Mouse (Mus musculus): ENCODE data around the gene Trim21. TPM values are rescaled to one million over a fixed set of nuclear protein-coding genes. Genes with fewer than 3 reads are reported as not detected.

Gene Trim21
- polyA plus RNA-seq, 1 experiment, result 0.49 TPM

DNA sequence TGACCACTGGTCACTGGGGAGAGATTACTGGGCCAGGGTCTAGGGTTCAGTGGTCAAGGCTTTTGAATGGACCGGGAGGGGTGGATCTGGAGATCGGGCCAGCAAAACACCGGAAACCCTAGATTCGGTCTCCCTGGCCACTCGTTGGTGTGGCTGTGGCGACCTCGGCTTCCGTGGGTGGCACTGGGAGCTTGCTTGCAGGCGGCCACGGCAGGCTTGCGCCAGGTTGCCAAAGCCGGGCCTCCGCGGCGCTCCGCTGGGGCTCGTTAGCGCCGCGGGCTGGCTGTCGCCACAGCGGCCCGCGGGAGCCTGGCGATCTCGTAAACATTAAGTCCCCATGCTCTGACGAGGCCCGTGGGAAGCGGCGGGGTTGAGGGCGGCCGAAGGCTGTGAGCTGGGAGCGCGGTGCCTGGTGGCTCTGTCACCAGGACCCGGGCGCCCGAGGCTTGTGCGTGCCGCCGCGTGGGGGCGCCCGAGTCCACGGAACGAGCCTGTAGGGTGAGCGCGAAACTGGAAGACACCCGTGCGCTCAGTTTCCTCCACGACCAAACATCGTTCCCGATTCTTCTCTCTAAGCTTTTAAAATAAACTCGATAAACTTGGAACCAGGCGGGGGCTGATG, 52.4 kb downstream of the Trim21 start:
- no peaks in the 10 kb centered on the region for H3K27me3 ChIP-seq (ENCODE audit: control insufficient read depth, insufficient read depth, insufficient read length)
- H3K79me3 ChIP-seq (ENCODE audit: low read depth), result no peaks in the 10 kb centered on the region
- TF ChIP-seq MAX (IDR thresholded peaks at IDR 0.05) (no peak), CTCF (IDR thresholded peaks at IDR 0.05; ENCODE audit: control insufficient read depth, insufficient read depth, insufficient read length) (peak; percentile 89)
- no peaks in the 10 kb centered on the region for H3K79me2 ChIP-seq (ENCODE audit: control insufficient read depth, insufficient read depth)
- H3ac ChIP-seq (ENCODE audit: control insufficient read depth, insufficient read length, low read depth), result no peak overlapping the region
- no peaks in the 10 kb centered on the region for H3K36me3 ChIP-seq (ENCODE audit: control insufficient read depth, insufficient read depth)
- H3K4me3 ChIP-seq (ENCODE audit: insufficient read depth, poor library complexity, severe bottlenecking), result no peak overlapping the region

DNA sequence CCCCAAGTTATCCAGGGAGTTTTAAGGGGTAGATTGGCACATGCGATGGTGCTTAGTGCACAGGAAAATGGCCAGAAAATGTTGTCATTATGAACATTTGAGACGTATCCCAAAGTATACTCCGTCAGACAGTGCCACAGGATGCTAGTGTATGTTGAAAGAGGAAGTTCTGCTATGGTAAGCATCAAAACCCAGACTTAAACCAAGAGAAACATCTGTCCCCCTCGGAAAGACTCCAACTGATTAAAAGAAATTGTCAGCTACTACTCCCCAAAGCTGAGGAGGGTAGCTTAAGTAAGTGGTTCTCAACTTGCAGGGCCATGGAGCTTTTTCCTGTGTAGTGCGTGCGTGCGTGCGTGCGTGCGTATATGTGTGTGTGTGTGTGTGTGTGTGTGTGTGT, 53.4 kb downstream of the Trim21 start:
- H3K27me3 ChIP-seq (ENCODE audit: control insufficient read depth, insufficient read depth, insufficient read length), result no peaks in the 10 kb centered on the region
- no peak overlapping the region for H3K4me3 ChIP-seq (ENCODE audit: insufficient read depth, poor library complexity, severe bottlenecking)
- H3K79me3 ChIP-seq (ENCODE audit: low read depth), result no peaks in the 10 kb centered on the region
- no peak for TF ChIP-seq FOSL1 (IDR thresholded peaks at IDR 0.05; ENCODE audit: insufficient read depth, low read length, poor library complexity, severe bottlenecking)
- H3K79me2 ChIP-seq (ENCODE audit: control insufficient read depth, insufficient read depth), result no peaks in the 10 kb centered on the region
- H3K36me3 ChIP-seq (ENCODE audit: control insufficient read depth, insufficient read depth), result no peaks in the 10 kb centered on the region
- no peak overlapping the region for H3ac ChIP-seq (ENCODE audit: control insufficient read depth, insufficient read length, low read depth)

DNA sequence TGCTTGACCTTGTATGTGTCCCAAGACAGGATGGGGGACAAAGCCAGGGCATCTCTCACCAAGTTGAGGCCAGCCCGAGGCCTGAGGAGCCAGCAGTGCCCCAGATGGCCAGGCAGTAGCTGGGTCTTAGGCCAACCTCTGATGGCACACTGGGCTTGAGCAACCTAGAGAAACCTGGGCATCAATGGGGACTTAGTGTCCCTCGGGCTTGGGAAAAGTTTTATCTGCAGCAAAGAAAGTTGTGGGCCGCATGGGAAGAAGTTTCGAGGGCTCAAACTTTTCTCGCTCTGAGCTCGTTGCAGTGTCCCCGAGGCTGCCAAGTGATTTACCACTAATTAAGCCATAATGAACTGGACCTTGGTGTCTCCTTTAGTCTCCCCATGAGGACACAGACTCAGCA, 55.6 kb downstream of the Trim21 start:
- H3K36me3 ChIP-seq (ENCODE audit: control insufficient read depth, insufficient read depth), result no peaks in the 10 kb centered on the region
- H3ac ChIP-seq (ENCODE audit: control insufficient read depth, insufficient read length, low read depth), result no peak overlapping the region
- TF ChIP-seq CEBPB (IDR thresholded peaks at IDR 0.05; ENCODE audit: low read depth), result no peak
- no peak for TF ChIP-seq FOSL1 (IDR thresholded peaks at IDR 0.05; ENCODE audit: insufficient read depth, low read length, poor library complexity, severe bottlenecking)
- TF ChIP-seq MYOG (IDR thresholded peaks at IDR 0.05; ENCODE audit: control insufficient read depth, extremely low read depth, insufficient read length), result no peak
- no peak for TF ChIP-seq USF1 (IDR thresholded peaks at IDR 0.05; ENCODE audit: low read depth)
- no peak for TF ChIP-seq MAX (IDR thresholded peaks at IDR 0.05)
- no peak for TF ChIP-seq MYOD1 (IDR thresholded peaks at IDR 0.05; ENCODE audit: control insufficient read depth, insufficient read length, low read depth)
- no peak for TF ChIP-seq CTCF (IDR thresholded peaks at IDR 0.05; ENCODE audit: control insufficient read depth, insufficient read depth, insufficient read length)
- H3K79me2 ChIP-seq (ENCODE audit: control insufficient read depth, insufficient read depth), result no peaks in the 10 kb centered on the region
- H3K4me3 ChIP-seq (ENCODE audit: insufficient read depth, poor library complexity, severe bottlenecking), result no peak overlapping the region
- no peaks in the 10 kb centered on the region for H3K79me3 ChIP-seq (ENCODE audit: low read depth)
- H3K27me3 ChIP-seq (ENCODE audit: control insufficient read depth, insufficient read depth, insufficient read length), result no peaks in the 10 kb centered on the region

DNA sequence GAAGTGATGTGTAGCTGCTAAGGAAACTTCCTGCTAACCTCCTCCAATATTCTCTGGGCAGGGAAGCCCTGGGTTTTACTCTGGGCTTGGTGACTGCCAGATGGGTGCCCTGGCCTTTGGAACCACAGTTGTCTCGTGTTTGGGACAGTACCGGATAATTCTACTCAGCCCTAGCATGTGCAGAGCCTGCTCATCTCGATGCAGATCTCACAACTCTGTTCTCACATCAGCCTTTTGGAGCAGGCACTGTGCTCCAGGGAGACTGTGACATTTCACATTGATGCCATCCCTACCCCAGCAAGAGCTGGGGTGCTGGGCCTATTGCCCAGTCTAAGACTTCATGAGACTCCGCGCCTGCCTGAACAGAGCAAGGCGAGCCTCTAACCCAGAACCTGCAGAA, 56.6 kb downstream of the Trim21 start:
- Histone ChIP-seq H3ac (ENCODE audit: control insufficient read depth, insufficient read length, low read depth) (no peak overlapping the region), H3K27me3 (ENCODE audit: control insufficient read depth, insufficient read depth, insufficient read length) (no peaks in the 10 kb centered on the region), H3K79me3 (ENCODE audit: low read depth) (no peaks in the 10 kb centered on the region), H3K36me3 (ENCODE audit: control insufficient read depth, insufficient read depth) (no peaks in the 10 kb centered on the region), H3K4me3 (ENCODE audit: insufficient read depth, poor library complexity, severe bottlenecking) (no peak overlapping the region), H3K79me2 (ENCODE audit: control insufficient read depth, insufficient read depth) (no peaks in the 10 kb centered on the region)
- no peak for TF ChIP-seq CTCF (IDR thresholded peaks at IDR 0.05; ENCODE audit: control insufficient read depth, insufficient read depth, insufficient read length)
- no peak for TF ChIP-seq MAX (IDR thresholded peaks at IDR 0.05)
- no peak for TF ChIP-seq USF1 (IDR thresholded peaks at IDR 0.05; ENCODE audit: low read depth)
- no peak for TF ChIP-seq FOSL1 (IDR thresholded peaks at IDR 0.05; ENCODE audit: insufficient read depth, low read length, poor library complexity, severe bottlenecking)
- TF ChIP-seq CEBPB (IDR thresholded peaks at IDR 0.05; ENCODE audit: low read depth), result no peak
- no peak for TF ChIP-seq MYOG (IDR thresholded peaks at IDR 0.05; ENCODE audit: control insufficient read depth, extremely low read depth, insufficient read length)
- no peak for TF ChIP-seq MYOD1 (IDR thresholded peaks at IDR 0.05; ENCODE audit: control insufficient read depth, insufficient read length, low read depth)

DNA sequence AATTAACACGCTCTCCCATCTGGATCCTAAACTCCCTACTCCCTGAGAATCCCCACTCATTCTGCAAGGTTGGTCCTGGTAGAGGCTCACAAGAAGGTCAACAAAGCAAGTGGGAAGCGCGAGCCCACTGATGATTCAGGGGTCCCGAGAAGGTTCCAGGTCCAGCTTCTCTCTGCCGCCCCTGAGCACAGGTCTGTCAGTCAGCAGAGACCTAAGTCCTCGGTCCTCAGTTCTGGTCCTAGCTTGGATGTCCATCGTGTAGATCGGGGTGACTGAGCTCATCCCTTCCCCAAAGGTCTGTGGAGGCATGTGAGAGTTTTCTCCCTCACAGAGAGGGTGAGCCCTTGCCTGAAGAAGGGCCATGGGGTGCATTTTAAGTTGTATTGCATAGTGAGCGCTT, 57.2 kb downstream of the Trim21 start:
- TF ChIP-seq CTCF (IDR thresholded peaks at IDR 0.05; ENCODE audit: control insufficient read depth, insufficient read depth, insufficient read length), result no peak
- no peak for TF ChIP-seq MAX (IDR thresholded peaks at IDR 0.05)
- TF ChIP-seq CEBPB (IDR thresholded peaks at IDR 0.05; ENCODE audit: low read depth), result no peak
- no peak for TF ChIP-seq MYOG (IDR thresholded peaks at IDR 0.05; ENCODE audit: control insufficient read depth, extremely low read depth, insufficient read length)
- Histone ChIP-seq H3K36me3 (ENCODE audit: control insufficient read depth, insufficient read depth) (no peaks in the 10 kb centered on the region), H3K27me3 (ENCODE audit: control insufficient read depth, insufficient read depth, insufficient read length) (no peaks in the 10 kb centered on the region), H3K79me2 (ENCODE audit: control insufficient read depth, insufficient read depth) (no peaks in the 10 kb centered on the region), H3ac (ENCODE audit: control insufficient read depth, insufficient read length, low read depth) (no peak overlapping the region), H3K4me3 (ENCODE audit: insufficient read depth, poor library complexity, severe bottlenecking) (no peak overlapping the region), H3K79me3 (ENCODE audit: low read depth) (no peaks in the 10 kb centered on the region)

Other genes with a start within 250 kb of the Trim21 start
- gene Rrm1, start 123.8 kb downstream of the Trim21 start, polyA plus RNA-seq (2012; fragmentation: generic; extraction: Trizol), result 123 TPM
- 0.04 TPM for gene Olfr543, start 83.8 kb downstream of the Trim21 start, polyA plus RNA-seq (2012; fragmentation: generic; extraction: Trizol)
- 0.01 TPM for gene Olfr544, start 77.2 kb downstream of the Trim21 start, polyA plus RNA-seq (2012; fragmentation: generic; extraction: Trizol)
- not detected for gene Olfr545, start 65.9 kb downstream of the Trim21 start, polyA plus RNA-seq (2012; fragmentation: generic; extraction: Trizol)
- not detected for gene Olfr547, start 30.7 kb downstream of the Trim21 start, polyA plus RNA-seq (2012; fragmentation: generic; extraction: Trizol)
- gene Olfr548-ps1, start 24.6 kb downstream of the Trim21 start, polyA plus RNA-seq (2012; fragmentation: generic; extraction: Trizol), result not detected
- not detected for gene Olfr549, start 15.6 kb downstream of the Trim21 start, polyA plus RNA-seq (2012; fragmentation: generic; extraction: Trizol)
- not detected for gene Olfr550, start 6.0 kb upstream of the Trim21 start, polyA plus RNA-seq (2012; fragmentation: generic; extraction: Trizol)
- gene Olfr551, start 26.4 kb upstream of the Trim21 start, polyA plus RNA-seq (2012; fragmentation: generic; extraction: Trizol), result not detected
- gene Olfr552, start 32.3 kb upstream of the Trim21 start, polyA plus RNA-seq (2012; fragmentation: generic; extraction: Trizol), result not detected
- not detected for gene Olfr553, start 52.7 kb upstream of the Trim21 start, polyA plus RNA-seq (2012; fragmentation: generic; extraction: Trizol)
- gene Olfr554, start 72.9 kb upstream of the Trim21 start, polyA plus RNA-seq (2012; fragmentation: generic; extraction: Trizol), result not detected
- not detected for gene Olfr555, start 93.3 kb upstream of the Trim21 start, polyA plus RNA-seq (2012; fragmentation: generic; extraction: Trizol)
- gene Olfr556, start 99.4 kb upstream of the Trim21 start, polyA plus RNA-seq (2012; fragmentation: generic; extraction: Trizol), result not detected
- gene Trim68, start 121.8 kb upstream of the Trim21 start, polyA plus RNA-seq (2012; fragmentation: generic; extraction: Trizol), result 2.0 TPM
- gene Olfr557, start 130.4 kb upstream of the Trim21 start, polyA plus RNA-seq (2012; fragmentation: generic; extraction: Trizol), result not detected
- gene Olfr558, start 136.7 kb upstream of the Trim21 start, polyA plus RNA-seq (2012; fragmentation: generic; extraction: Trizol), result not detected
- not detected for gene Olfr33, start 153.6 kb upstream of the Trim21 start, polyA plus RNA-seq (2012; fragmentation: generic; extraction: Trizol)
- gene Olfr559, start 162.0 kb upstream of the Trim21 start, polyA plus RNA-seq (2012; fragmentation: generic; extraction: Trizol), result not detected
- gene Olfr560, start 193.9 kb upstream of the Trim21 start, polyA plus RNA-seq (2012; fragmentation: generic; extraction: Trizol), result not detected
- not detected for gene Olfr78, start 194.0 kb upstream of the Trim21 start, polyA plus RNA-seq (2012; fragmentation: generic; extraction: Trizol)
- gene Olfr561, start 205.7 kb upstream of the Trim21 start, polyA plus RNA-seq (2012; fragmentation: generic; extraction: Trizol), result not detected
- not detected for gene Olfr564, start 238.0 kb upstream of the Trim21 start, polyA plus RNA-seq (2012; fragmentation: generic; extraction: Trizol)

Data from C2C12 (cell line).